Mouse (Mus musculus) thymus, adult 2 months (tissue): ENCODE data around the gene Tecpr2.

Experiments used
- CTCF ChIP-seq: fragments of 200-500 bp; IDR thresholded peaks from 2 replicates; pipeline ENCODE4 v1.5.1; 2012; ENCODE audit warnings: mild to moderate bottlenecking, control low read depth, low read length, moderate library complexity, borderline replicate concordance; ENCODE audit not compliant: control insufficient read depth, poor library complexity, insufficient read depth; ENCODE audit errors: extremely low read depth
- POLR2A ChIP-seq: fragments of 200-500 bp; IDR thresholded peaks from 2 replicates; pipeline ENCODE4 v1.6.1; 2012; ENCODE audit warnings: mild to moderate bottlenecking, low read length, control low read depth, moderate library complexity; ENCODE audit not compliant: control insufficient read depth, poor library complexity, insufficient read depth; ENCODE audit errors: extremely low read depth

DNA sequence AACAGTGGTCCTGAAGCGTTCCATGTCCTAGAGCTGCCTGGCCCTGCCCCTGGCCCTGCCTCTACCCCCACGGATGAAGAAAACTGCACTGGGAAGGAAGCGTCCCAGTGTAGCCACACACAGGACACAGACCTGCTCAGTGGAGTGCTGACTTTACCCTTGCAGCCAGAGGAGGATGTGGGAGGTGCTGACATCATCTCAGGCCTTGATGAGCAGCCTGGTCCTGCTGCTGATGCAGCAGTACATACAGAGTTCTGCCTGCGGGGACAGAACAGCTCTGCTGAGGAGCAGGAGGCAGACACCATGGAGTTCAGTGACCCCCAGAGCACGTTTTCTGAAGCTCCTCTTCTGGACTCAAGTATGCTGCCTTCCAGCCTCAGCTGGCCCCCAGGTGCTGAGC lies 43.8 kb downstream of the Tecpr2 start:
- no peak for TF ChIP-seq CTCF
- TF ChIP-seq POLR2A: no peak
